Mouse (Mus musculus) retina, postnatal 7 days (tissue): Measurements from ENCODE around the gene Tnc.

ENCODE experiments used
- DNase-seq: peaks from one replicate; pipeline ENCODE4 v3.0.0-alpha.2; 2012; ENCODE audit warnings: low read depth, low spot score

Gene Tnc

DNA sequence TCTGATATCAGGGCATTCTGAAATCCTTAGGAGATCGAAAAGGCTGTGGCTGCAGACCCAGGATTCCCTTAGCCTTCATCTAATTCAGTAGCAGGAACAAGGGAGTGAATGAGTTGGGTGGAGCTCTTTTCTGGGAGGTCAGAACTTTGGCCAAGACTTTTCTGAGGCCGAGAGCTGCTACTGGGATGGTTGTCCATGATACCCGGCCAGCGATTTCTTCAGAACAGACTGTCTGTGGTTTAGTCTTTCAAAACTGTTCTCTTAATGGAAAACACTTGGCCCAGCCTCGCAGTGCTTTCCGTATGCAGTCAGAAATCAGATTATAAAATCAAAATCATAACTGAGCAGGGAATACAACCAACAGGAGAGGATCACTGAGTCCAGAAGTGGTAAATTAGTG is 21.2 kb downstream of the Tnc start:
- DNase-seq: no peak

DNA sequence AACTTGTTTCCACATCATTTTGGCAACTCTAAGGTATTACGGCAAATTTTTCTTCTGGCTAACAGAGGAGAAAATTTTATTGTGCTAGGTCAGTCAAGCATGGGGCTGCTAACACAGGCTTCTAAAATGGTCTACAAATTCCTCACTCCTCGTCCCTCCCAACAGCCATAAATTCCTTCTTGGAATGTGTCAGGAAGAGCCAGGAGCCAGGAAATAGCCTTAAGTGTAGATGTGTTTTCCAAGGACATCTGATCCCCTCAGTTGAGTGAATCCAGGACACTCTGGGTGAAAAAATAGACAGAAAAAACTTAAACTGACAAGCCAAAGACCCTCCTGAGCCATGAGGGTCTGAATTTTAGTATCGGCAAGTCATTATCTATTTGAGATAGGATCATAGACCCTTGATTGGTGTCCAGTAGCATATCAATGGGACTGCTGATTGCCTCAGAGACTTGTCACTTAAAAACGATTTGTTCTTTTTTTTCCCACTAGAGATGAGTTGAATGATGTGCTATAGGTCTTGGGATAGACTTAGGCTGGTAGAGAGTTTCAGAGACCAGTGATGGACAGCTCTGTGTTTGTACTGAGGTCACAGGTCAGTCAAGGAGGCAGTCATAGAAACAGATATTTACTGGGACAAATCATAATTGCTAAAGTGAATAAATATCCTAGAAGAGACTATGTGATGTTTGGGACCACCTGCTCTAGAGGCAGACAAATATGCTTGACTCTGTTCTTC is 22.6 kb downstream of the Tnc start:
- DNase-seq: no peak

DNA sequence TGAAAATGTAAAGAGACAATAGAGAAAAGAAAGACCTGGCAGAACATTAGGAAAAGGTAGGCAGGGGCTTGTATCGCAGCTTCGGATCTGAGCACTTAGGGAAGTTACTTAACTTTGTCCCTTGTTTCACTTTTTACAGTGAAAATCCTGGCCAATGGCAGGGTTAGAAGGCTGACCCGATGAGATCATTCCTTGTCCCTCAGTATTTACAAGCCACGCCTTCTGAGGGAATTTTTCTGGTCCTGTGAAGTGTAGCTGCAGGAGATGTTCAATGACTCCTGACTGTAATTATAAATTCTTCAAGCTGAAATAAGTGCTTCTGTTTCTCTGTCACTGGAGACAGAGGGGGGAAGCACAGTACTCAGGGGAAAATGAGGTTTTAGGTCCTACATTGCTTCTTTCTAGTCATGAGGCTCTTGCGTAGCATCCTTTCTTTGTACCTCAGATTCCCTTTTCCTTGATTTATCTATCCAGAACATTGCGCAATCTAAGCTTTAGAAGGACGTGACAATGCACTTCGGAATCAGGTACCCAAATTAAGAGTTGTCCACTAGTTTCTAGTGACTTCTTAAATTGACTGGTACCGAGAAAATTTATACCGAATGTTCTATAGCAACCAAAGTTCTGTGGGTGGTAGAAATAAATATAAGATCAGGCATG is 25.8 kb downstream of the Tnc start:
- DNase-seq: no peak

DNA sequence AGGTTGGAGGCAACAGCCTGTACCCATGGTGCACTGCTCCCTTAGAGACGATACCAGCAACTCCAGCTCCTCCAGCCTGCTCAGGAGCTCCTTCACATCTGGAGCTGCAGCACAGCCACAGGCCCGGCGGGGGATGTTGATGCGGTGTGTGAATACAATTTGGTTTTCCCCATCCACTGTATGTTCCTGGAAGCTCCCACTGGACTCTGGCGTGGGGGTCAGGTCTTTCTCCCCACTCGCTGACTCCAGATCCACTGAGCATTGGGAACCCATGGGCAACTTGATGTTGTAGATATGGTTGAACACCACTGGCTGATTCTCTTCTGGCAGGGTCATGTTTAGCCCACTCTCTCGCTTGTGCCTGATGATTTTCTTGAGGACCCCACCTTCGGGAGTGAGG is 26.7 kb downstream of the Tnc start:
- no peak for DNase-seq

DNA sequence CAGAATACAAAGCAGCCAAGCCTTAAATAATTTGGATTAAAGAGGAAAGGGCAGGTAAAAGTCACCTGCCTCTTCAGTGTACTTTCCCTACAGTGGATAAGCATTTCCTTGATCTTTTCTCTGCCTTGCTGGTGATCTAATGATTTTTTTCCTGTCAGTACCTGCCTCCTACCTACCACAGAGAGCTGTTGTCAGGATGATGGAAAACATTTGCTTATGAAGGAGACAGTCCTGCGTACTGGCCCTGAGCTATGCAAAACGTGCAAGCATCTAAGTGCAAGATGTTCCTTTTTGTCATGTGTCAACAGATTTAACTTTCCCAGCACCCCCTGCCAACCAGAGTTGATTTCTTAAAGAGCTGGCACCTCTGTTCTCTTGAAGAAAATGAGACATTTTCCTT is 35.5 kb downstream of the Tnc start:
- no peak for DNase-seq

DNA sequence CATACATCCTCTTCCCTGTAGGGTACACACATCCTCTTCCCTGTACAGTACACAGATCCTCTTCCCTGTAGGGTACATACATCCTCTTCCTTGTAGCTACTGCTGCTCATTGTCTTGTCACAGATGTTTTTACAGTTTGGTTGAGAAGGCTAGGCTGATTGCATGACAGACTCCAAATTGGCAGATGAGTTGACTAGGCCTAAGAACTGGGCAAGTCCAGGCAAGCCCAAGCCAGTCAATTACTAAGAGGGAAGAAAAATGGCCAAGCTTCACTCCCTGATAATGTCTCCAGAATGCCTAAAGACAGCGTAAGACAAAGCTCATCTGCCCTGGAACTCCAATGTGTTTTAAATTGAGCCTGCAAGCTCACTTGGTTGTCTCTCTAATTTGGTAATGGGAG is 36.9 kb downstream of the Tnc start:
- no peak for DNase-seq

DNA sequence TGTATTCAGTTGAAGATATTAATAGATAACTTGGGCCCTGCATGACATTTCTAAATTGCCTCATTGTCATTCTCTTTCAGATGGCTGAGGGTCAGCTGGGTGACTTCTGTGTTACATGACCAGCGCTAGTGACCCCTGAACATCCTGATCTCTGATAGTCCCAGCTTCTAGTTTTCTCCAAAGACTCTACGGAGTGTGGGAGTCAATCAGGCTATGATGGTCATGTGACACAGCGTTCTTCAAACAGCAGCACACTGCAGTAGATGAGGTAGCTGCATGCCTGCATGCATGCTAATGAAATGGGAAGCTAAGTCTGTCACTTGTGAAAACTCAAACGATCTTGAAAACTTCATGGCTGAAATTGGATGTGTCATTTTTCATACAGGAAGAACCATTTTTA is 41.6 kb downstream of the Tnc start:
- no peak for DNase-seq

DNA sequence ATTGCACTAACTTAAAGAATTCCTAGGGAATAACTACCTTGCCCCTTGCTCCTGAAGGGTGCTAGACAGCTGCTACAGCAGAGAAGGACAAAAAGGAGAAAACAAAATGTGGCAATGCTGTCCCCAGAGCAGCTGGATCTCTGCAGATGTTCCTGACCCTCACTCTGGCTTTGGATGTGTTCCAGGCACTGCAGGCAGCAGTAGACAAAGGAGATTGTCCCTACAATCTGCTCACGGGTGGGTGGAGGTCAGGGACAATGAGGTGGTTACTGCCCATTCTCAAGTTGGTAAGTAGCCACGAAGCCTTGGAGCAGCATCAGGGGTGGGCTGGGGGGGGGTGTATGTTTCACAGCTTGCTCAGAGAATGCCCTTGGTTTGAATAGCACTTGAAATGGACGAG is 43.1 kb downstream of the Tnc start:
- no peak for DNase-seq

DNA sequence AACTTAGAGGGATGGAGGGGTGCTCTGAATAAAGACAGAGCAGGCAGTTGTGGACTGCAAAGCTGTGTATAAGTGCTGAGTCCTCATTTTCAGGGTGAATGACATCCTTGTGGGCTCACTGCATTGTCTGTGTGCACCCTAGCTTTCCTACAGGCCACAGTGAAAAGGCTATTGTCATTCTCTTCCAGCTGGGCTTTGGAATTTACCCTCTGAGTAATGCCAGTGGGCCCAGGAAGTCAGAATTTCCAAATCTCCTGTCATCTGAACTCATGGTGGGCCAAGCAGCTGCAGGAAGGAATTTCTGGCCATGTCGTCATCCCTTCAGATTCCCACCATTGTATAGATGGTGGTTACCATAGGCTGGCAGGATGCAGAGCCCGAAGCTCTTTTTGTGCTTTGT is 44.6 kb downstream of the Tnc start:
- DNase-seq: no peak

DNA sequence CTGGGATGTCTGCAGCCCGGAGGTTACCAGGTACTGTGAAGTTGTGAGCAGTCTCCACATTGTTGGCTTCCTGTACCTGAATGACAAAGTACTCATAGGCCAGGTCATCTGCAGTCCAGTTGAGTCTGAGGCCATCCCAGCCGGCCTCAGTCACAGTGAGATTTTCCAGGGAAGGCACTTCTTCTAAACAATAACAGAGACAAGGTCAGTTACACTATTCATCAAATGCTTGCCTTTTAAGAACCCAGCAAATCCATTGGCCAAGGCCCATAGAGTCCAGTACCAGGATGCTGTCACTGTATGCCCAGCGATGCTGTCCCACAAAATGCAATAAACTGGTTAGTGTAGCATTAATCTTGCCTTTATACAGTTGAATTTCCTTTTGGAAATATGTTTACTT is 46.0 kb downstream of the Tnc start:
- no peak for DNase-seq

DNA sequence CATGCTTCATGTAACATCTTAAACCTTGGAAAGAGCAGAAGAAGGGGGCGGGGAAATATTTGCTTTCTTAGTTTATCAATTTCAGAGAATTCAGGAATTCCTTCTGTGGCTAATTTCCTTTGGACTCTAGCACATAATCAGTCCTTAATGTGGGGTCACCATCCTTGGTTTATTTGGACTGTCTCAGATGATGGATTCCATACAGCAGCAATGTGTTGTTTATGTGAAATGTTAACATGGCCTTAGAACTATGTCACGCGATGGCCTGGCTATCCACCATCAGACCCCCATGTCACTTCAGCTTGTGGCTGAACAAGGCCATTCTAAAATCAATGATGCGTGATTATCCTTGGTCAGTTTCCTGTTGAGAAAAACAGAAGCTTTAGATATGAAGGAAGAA is 46.5 kb downstream of the Tnc start:
- DNase-seq: no peak

DNA sequence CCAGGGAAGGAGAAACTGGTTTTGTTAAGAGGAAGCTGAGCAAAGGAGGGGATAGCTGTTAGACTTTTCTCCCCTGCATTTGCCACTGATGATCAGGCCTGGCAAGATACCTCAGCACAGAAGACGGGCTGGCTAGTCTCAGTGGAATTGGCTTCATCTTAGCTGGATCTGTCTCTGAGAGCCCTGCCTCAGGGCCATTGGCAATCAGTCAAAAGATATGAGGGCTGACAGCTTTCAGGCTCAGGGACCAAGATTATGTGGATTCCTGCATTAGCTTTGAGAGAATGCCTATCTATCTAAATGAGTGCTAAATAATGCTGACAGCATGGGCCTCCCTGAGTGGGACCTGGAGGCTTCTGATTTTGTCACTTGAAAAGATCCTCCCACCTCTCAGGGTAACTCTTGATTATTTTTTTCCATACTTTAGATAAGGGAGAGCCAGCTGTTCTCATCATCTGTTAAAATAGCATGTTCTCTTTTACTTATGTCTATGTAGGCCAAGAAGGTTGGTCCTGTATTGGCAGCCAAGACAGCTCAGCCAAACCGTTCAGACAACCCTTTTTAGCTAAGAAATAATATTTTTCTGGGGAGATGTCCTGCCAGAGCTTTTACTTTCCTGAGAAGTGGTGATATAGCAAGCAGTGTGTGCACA is 53.2 kb downstream of the Tnc start:
- peak; percentile 16 for DNase-seq

DNA sequence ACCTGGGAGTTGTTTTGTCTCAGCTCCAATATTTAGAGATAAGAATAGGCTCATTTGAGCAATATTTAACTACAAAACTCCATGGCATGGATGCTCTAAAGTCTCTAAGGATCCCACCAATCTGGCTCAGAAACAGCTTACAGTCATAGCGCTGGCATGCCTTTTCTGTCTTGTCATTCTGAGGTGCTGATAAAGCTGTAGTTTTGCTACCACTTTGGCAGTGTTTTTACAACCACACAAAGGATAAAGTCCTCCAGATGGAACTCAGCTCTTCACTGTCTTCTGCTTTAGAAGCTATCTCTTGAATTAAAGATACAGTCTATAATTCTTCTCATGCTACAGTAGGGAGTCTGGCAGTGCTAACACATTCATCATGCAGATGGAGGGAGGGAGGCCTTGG is 56.6 kb downstream of the Tnc start:
- DNase-seq: no peak

DNA sequence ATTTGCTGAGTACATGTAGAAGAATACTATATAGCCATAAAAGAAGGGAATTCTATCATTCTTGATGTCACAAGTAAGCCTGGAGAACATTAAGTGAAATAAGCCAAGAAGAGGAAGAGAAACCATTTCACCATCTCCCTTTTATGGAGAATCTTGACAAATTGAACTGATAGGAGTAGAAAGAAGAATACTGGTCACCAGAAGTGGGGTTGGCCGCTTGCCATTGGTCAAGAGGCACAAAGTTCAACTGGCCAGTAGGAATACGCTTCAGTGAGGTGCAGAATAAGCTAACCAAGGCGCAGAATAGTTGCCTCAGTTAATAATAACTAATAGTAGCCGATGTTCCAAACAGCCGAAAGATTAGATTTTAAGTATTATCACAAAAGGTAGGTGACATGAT is 58.7 kb downstream of the Tnc start:
- DNase-seq: no peak

DNA sequence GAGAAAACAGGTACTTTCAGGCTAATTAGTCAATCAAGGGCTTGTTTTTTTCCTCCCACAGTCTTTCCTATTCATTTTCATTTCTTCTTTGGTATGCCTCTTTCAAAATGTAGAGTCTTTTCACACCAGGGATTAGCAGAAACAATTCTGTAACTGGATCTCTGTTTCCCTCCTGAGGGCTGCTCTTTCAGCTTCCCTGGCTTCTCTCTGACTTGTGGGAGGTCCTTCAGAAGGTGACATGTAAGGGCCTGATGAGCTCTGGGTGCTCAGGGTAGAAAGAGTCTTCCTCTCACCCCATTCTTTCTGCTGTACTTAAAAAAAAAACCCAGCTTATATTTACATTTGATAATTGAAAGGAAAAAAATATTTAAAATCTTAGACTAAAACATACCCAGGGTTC is 60.2 kb downstream of the Tnc start:
- no peak for DNase-seq

DNA sequence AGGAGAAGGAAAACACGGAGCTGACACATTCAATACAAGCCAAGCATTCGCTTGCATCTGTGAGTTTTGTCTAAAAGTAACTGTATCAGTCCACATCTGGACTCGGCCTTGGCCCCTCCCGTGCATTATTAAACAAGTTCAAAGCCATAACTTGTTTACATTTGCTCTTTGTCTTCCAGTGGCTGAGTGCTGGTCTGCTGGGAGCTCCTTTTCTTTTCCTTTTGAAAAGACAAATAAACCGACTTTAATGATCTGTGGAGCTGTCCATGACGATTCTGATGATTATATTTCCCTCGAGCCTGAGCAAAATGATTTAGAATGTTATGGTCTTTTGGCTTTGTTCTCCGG is 63.7 kb downstream of the Tnc start:
- DNase-seq: no peak

DNA sequence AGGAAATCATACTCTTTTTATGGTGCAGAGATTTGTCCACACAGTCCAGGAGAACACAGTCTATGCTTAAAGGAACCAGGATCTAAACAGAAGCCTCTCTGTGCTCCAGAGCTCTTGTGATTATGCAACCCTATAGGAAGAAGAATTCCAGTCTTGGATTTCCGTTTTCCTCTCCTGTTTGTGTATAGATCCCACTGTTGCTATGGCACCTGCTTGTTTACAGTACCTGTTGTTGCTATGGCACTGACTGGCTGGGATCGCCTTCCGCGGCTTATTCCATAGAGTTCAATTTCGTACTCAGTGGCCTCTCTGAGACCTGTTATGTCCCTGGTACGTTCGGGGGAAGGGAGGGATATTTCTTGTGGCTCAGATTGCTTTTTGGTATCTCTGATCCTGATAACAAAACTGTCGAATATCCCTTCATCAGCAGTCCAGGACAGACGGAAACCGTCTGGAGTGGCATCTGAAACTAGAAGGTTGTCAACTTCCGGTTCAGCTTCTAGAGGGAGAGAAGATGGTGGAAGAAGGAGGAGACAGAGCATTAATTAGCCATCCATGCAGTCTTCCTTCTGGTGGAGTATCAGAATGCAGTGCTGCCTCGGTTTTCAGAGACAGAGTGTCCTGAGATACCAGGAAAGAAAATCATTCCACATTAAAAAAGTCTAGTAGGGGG is 64.3 kb downstream of the Tnc start:
- no peak for DNase-seq

DNA sequence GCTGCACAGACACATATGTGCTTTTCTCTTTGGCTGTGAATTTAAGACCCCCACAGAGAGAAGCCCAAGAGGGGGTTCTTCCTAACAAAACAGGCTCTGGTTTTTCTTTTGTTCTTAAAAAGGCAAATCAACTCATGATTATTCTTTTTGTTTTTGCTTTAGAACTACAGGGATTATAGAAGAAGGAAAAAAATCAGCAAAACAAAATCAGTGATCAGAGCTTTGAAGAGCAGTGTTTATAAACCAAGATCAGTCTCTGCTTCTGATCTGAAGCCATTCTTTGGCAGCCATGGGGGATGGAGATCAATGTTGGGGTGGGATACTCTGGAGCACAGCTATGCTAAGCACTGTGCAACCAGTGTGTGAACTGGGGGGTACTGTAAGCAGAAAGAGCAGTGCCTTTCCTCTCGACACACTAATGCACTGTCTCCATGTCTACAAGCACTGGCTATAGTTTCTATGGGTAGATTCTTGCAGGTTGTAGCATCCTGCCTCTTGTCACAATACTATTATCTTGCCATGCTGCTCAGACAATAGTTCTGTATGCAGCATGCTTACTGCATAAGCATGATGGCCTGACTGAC is 66.5 kb downstream of the Tnc start:
- no peak for DNase-seq

DNA sequence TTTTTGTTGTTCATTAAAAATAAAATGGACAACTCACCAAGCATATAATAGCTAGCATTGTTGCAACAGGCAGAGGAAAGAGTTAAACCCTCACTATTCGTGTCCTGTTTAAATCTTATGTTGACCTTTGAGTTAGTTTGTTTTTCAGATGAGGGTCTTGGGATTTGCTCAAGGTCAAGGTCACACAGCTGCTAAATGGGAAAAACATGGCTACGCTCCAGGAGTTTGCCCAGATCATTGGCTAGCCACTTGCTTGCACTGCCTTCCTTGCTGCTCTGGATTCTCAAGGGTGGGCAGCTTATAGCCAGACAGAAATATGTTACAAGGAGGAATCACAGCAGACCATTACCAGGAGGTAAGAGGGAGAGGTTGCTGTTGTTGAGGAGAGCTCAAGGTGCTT is 67.2 kb downstream of the Tnc start:
- no peak for DNase-seq

DNA sequence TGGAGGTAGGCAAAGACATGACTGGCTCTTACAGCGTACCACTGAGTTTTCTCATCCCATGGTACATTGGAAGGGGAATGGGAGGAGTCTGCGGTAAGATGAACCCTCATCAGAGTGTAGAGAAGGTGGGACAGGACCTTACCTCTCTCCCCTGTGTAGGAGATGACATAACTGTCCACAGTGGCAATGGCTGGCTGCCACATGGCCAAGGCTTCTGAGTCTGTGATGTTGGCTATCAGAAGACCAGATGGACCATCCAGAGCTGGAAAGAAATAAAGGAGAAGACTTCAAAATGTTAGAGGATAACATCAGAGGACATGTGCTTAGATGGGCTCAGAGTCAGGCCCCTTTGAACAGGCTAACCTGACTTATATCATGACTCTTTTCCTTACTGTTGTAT is 74.3 kb downstream of the Tnc start:
- no peak for DNase-seq

DNA sequence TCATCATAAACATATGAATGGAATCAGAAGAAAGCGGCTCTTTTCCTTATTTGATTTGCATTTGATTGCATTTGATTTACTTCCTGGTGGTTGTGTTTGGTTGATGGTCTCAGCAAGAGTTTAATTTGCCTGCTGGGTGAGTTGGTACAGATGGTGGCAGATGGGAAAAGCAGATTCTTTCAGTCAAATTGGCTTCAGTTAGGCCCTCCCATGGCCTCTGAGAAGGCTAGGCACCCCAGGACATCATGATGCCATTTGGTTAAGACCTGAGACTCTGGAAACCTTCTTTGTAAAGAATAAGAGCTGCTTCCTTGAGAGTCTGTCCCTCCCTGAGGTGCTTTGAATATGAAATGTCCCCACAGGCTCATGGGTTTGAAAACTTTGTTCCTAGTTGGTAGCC is 75.1 kb downstream of the Tnc start:
- DNase-seq: no peak

DNA sequence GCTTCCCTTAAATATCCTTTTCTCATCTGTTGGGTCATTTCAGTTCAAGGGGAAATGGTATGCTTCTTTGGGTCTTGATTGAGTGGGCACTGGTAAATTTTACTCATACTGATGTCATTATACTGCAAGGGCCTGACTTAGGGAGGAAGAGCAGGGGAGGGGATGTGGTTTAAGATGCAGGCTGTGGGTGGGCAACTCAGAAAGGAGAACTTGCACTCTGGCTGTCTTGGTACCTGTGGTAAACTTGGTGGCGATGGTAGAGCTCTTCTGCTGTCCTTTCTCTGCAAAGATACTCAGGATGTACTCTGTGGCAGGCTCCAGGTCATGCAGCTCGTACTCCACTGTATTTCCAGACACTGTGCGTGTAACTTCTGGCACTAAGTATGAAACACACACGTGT is 75.9 kb downstream of the Tnc start:
- no peak for DNase-seq
